Mouse (Mus musculus): Measurements from ENCODE around the gene Aldh6a1. TPM values are rescaled to one million over a fixed set of nuclear protein-coding genes. Genes with fewer than 3 reads are reported as not detected.

The Aldh6a1 gene
- polyA plus RNA-seq, 1 experiment: 0.02 TPM

DNA sequence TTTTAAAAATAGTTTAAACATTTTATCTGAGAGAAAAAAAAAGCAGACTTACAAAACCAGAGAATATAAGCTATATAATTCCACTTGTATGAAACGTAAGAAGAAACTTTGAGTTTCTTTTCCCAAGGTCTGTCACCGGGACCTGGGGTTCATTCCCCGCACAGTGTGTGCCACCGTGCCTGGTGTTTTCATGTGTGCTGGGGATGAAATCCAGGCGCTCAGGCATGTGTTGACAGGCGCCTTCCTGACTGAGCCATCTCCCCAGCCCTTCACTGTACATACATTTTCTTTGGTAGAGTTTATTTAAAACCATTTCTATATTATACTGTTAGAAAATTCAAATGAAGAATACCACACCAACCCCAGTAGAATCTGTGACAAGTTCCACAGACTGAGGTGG is 60.5 kb downstream of the Aldh6a1 start:
- TF ChIP-seq GATA1 (IDR thresholded peaks at IDR 0.05; ENCODE audit: low read length) (no peak), TAL1 (IDR thresholded peaks at IDR 0.05; ENCODE audit: low read length) (no peak)
- Histone ChIP-seq H3K27me3 (ENCODE audit: control insufficient read depth) (no peaks in the 10 kb centered on the region), H3K4me3 (replicated peaks) (no peak overlapping the region)

DNA sequence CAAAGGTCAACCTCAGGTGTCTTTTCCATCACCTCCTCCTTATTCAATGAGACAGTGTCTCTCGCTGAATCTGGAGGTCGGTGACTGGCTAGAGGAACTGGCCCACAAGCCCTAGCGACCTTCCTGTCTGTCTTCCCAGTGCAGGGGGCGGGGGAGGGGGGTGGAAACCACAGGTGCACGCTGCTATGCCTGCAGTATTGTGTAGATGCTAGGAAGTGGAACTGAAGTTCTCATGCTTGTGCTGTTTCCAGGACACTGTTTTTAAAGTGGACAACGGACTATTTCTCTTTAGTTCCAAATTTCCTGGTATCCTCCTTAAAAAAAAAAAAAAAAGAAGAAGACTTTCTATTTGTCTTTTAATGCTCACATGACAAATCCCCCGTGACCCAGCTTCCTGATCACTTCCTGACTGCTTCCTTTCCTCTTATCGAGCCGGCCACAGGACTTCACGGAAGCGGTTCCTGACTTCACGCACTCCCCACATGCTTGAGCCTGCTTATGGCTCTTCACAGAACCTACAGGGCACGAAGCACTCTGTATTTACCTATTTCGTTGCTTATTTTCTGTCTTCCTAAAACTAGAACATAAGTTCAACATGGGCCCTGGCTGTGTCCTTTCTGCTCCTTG is 61.9 kb downstream of the Aldh6a1 start:
- Histone ChIP-seq H3K9me3 (ENCODE audit: control insufficient read depth, low read length) (no peaks in the 10 kb centered on the region), H3K27me3 (ENCODE audit: control insufficient read depth) (no peaks in the 10 kb centered on the region), H3K4me1 (ENCODE audit: control insufficient read depth) (peaks cover 15% of the 10 kb centered on the region), H3K36me3 (ENCODE audit: control insufficient read depth) (peaks cover 24% of the 10 kb centered on the region), H3K4me3 (replicated peaks) (no peak overlapping the region)
- no peak for TF ChIP-seq TAL1 (IDR thresholded peaks at IDR 0.05; ENCODE audit: low read length)
- TF ChIP-seq GATA1 (IDR thresholded peaks at IDR 0.05; ENCODE audit: low read length): no peak

More for the DNA sequence above, 60.5 kb downstream of the Aldh6a1 start:
- Histone ChIP-seq H3K4me1 (ENCODE audit: control insufficient read depth) (peaks cover 5% of the 10 kb centered on the region), H3K36me3 (ENCODE audit: control insufficient read depth) (peaks cover 19% of the 10 kb centered on the region), H3K9me3 (ENCODE audit: control insufficient read depth, low read length) (no peaks in the 10 kb centered on the region)

DNA sequence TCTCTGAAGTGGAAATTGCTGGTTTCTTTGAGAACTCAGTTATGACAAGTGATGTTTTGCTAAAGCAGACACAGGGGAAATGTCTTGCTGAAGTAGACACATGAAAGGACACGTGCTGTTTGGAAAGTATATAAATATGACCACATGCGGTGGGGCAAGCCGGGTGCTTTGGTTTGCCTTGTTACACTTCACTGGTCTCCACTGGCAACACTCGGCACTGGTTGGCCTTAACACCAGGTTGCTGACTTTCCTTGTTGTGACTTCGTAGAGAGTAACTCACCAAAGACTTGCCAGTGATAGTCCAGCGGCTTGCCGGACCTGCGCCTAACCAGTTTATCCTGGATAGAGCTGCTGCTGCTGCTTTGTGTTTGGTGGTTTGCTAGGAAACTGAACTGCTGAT is 62.7 kb downstream of the Aldh6a1 start:
- H3K27me3 ChIP-seq (ENCODE audit: control insufficient read depth): no peaks in the 10 kb centered on the region
- H3K4me3 ChIP-seq (replicated peaks): no peak overlapping the region
- TF ChIP-seq TAL1 (IDR thresholded peaks at IDR 0.05; ENCODE audit: low read length): no peak
- no peak for TF ChIP-seq GATA1 (IDR thresholded peaks at IDR 0.05; ENCODE audit: low read length)
- peaks cover 21% of the 10 kb centered on the region for H3K36me3 ChIP-seq (ENCODE audit: control insufficient read depth)
- peaks cover 18% of the 10 kb centered on the region for H3K4me1 ChIP-seq (ENCODE audit: control insufficient read depth)
- H3K9me3 ChIP-seq (ENCODE audit: control insufficient read depth, low read length): no peaks in the 10 kb centered on the region

DNA sequence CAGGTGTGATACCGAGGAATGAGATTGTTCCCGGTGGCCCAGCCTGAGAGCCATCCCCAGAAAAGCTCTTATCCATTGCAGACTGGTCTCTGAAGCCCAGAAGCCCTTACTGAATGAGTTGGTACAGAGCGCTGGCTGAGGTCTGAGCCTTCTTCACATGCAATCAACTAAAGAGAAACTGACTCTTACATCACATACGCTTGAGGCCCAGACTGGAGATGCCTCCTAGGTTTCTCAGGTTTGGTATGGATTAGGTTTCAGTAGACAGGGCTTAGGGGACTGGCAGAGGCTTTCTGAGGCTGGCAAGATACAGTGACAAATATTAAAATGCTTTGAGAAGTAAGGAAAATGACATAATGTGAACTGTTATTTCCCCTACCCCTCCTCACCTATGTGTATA is 65.4 kb downstream of the Aldh6a1 start:
- Histone ChIP-seq H3K36me3 (ENCODE audit: control insufficient read depth) (peaks cover 31% of the 10 kb centered on the region), H3K9me3 (ENCODE audit: control insufficient read depth, low read length) (no peaks in the 10 kb centered on the region), H3K4me3 (replicated peaks) (no peak overlapping the region), H3K4me1 (ENCODE audit: control insufficient read depth) (peaks cover 19% of the 10 kb centered on the region), H3K27me3 (ENCODE audit: control insufficient read depth) (no peaks in the 10 kb centered on the region)
- TF ChIP-seq TAL1 (IDR thresholded peaks at IDR 0.05; ENCODE audit: low read length): no peak
- TF ChIP-seq GATA1 (IDR thresholded peaks at IDR 0.05; ENCODE audit: low read length): no peak

DNA sequence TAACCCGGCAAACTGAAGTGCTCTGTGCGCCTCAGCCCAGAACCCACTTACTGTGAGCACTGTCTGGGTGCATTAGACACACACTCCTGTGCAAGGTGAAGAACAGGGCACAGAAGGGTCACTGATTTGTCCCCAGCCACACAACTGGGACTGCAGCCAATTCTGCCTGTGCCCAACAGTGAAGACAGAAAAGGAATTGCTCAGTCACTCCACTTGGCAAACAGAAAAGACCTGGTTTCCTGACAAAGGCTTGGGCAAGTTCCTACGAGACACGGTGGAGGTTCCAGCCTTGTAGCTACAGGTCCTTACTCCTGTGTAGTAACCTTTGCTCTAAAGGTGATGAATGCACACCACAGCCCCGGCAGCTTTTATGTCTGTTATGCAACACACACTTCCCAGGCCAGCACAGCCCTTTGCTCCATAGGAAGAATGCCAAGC is 66.1 kb downstream of the Aldh6a1 start:
- no peak overlapping the region for H3K4me3 ChIP-seq (replicated peaks)
- TF ChIP-seq TAL1 (IDR thresholded peaks at IDR 0.05; ENCODE audit: low read length) (no peak), GATA1 (IDR thresholded peaks at IDR 0.05; ENCODE audit: low read length) (no peak)
- H3K36me3 ChIP-seq (ENCODE audit: control insufficient read depth): peaks cover 31% of the 10 kb centered on the region

DNA sequence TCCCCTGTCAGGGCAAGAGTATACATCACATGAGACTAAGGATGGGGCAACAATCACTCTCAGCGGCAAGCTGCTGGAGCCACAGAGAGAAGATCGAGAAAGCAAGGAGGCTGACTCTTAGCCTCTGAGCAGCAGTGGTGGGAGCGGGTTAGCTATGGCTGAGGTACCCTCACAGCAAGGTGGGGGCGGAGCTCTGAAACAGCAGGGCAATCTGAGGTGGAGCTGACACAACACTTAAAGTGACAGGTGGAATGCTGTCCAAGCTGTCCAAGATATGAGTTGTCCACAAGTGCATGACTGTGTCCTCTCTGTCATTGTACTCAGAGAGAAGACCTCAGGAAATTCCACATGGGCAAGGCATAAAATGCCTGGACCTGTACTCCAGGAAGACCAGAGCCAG is 68.4 kb downstream of the Aldh6a1 start:
- no peak for TF ChIP-seq TAL1 (IDR thresholded peaks at IDR 0.05; ENCODE audit: low read length)
- no peak for TF ChIP-seq GATA1 (IDR thresholded peaks at IDR 0.05; ENCODE audit: low read length)
- no peaks in the 10 kb centered on the region for H3K9me3 ChIP-seq (ENCODE audit: control insufficient read depth, low read length)
- no peak overlapping the region for H3K4me3 ChIP-seq (replicated peaks)
- peaks cover 32% of the 10 kb centered on the region for H3K36me3 ChIP-seq (ENCODE audit: control insufficient read depth)
- no peaks in the 10 kb centered on the region for H3K27me3 ChIP-seq (ENCODE audit: control insufficient read depth)
- peaks cover 20% of the 10 kb centered on the region for H3K4me1 ChIP-seq (ENCODE audit: control insufficient read depth)

More for the DNA sequence above, 66.1 kb downstream of the Aldh6a1 start:
- H3K27me3 ChIP-seq (ENCODE audit: control insufficient read depth): no peaks in the 10 kb centered on the region
- peaks cover 23% of the 10 kb centered on the region for H3K4me1 ChIP-seq (ENCODE audit: control insufficient read depth)
- no peaks in the 10 kb centered on the region for H3K9me3 ChIP-seq (ENCODE audit: control insufficient read depth, low read length)

Other genes starting within 250 kb of the Aldh6a1 start
- gene Elmsan1, start 232.1 kb downstream of the Aldh6a1 start, polyA plus RNA-seq (2012): 2.1 and 2.8 TPM in 2 replicates
- gene Ptgr2, start 165.8 kb downstream of the Aldh6a1 start, polyA plus RNA-seq (2012): 0.32 TPM in 2 replicates
- 0.24 and 0.37 TPM in 2 replicates for gene Zfp410, start 134.2 kb downstream of the Aldh6a1 start, polyA plus RNA-seq (2012)
- gene Coq6, start 89.3 kb downstream of the Aldh6a1 start, polyA plus RNA-seq (2012): 0.84 and 1.3 TPM in 2 replicates
- 0.03 and 0.10 TPM in 2 replicates for gene Fam161b, start 89.2 kb downstream of the Aldh6a1 start, polyA plus RNA-seq (2012)
- 0.15 and 0.21 TPM in 2 replicates for gene Entpd5, start 42.0 kb downstream of the Aldh6a1 start, polyA plus RNA-seq (2012)
- 0.03 and 0.05 TPM in 2 replicates for gene Bbof1, start 41.9 kb downstream of the Aldh6a1 start, polyA plus RNA-seq (2012)
- gene Rnf113a2, start 33.8 kb downstream of the Aldh6a1 start, polyA plus RNA-seq (2012): 4.3 and 4.9 TPM in 2 replicates
- gene Lin52, start 418 bp upstream of the Aldh6a1 start, polyA plus RNA-seq (2012): 0.05 and 0.09 TPM in 2 replicates
- gene Vsx2, start 118.8 kb upstream of the Aldh6a1 start, polyA plus RNA-seq (2012): not detected in 2 replicates
- 0.03 TPM in 2 replicates for gene Abcd4, start 166.4 kb upstream of the Aldh6a1 start, polyA plus RNA-seq (2012)
- gene Vrtn, start 190.0 kb upstream of the Aldh6a1 start, polyA plus RNA-seq (2012): not detected in 2 replicates
- 0.02 and 0.04 TPM in 2 replicates for gene Syndig1l, start 247.8 kb upstream of the Aldh6a1 start, polyA plus RNA-seq (2012)